Mouse (Mus musculus): ENCODE results near the gene Mdh2. TPM values are rescaled to one million over a fixed set of nuclear protein-coding genes. Genes with fewer than 3 reads are reported as not detected.

Mdh2 gene
- 547 and 553 TPM in 2 replicates for polyA plus RNA-seq (2015; fragmentation: Nextera tagmentation; extraction: Ambion mirVana)

DNA sequence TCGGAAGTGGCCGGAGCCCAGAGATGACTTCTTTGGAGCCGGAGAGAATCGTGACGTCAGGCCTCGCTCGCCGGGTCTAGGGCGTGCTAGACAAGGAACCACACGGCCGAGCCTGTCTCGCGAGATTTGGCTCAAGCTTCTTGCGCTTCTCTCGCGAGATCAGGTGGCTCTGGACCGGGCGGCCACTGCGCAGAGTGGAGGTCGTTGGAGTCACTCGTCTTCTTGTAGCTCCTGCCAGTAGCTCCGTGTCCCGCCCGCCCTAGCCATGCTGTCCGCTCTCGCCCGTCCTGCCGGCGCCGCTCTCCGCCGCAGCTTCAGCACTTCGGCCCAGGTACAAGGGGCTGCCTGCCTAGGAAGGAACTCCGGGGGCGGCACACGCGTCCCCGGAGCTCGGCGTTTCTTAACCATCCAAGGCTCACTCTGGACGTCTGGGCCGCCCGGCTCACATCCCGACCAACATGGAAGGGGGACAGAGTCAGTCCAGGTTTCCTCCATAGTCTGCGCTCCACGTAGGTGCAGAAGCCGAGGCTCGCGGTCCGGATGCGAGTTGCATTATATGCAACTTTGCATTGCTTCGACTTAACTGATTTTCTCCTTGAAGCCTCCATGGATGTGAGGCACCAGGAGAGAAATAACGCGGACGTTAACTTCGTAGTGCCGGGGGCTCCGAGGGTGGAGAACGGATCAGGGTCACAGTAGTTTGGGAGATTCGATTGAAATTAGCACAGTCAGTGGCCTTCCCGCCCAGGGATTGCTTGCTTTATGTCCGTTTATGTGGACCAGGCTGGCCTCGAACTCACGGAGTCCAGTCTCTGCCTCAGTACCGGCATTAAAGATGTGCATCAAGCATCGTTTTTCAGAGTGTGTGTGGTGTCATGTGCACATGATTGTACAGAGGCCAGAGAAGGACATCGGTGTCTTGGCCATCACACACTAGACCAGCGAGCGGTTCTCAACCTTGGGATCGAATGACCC, at the start of gene Mdh2:
Gene Mdh2 (plus strand): TSS at position 10 of the 975 bp plus-strand sequence.
- H3K4me1 ChIP-seq (ENCODE audit: control insufficient read depth, insufficient read depth, low read length): peaks cover 19% of the 10 kb centered on the region
- 0 out of 2 replicates have a peak, but pooled peaks cover 4% of the 10 kb centered on the region for H3K36me3 ChIP-seq (ENCODE audit: control insufficient read depth, insufficient read depth, low read length)
- peak within 1 kb of the TSS; percentile 95 for H3K27ac ChIP-seq (ENCODE audit: low read length)
- WGBS: under 1% methylated on average over 70 of the region's 70 CpGs
- peak; percentile 98 for ATAC-seq (ENCODE audit: insufficient read depth, low FRiP score)
- no peaks in the 10 kb centered on the region for H3K9me3 ChIP-seq (replicated peaks; ENCODE audit: control insufficient read depth, low read length)
- H3K4me2 ChIP-seq (ENCODE audit: low read depth, low read length): peak within 1 kb of the TSS; percentile 93
- no peaks in the 10 kb centered on the region for H3K27me3 ChIP-seq (ENCODE audit: control insufficient read depth, insufficient read depth, low read length)
- H3K9ac ChIP-seq (ENCODE audit: low read length): peak within 1 kb of the TSS; percentile 93
- peak within 1 kb of the TSS; percentile 81 for H3K4me3 ChIP-seq (replicated peaks; ENCODE audit: low read length)

DNA sequence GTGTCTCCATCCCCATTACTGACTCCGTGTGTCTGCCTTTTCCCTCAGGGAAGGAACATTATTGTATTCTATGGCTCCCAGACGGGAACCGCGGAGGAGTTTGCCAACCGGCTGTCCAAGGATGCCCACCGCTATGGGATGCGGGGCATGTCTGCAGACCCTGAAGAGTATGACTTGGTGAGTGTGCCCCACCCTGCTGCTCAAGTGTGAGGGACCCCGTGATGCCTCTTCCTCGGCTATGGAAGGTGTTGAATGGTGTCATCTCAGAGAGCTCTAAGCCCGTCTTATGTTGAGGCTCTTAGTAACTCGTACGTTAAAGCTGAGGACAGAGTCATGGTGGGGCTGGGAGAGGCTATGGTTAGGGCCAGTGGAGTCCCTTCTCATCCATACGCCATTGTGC, 48.9 kb upstream of the Mdh2 start:
- peaks cover 40% of the 10 kb centered on the region for H3K36me3 ChIP-seq (ENCODE audit: control insufficient read depth, insufficient read depth, low read length)
- no peak overlapping the region for H3K9ac ChIP-seq (ENCODE audit: low read length)
- H3K27ac ChIP-seq (ENCODE audit: low read length): no peak overlapping the region
- no peaks in the 10 kb centered on the region for H3K9me3 ChIP-seq (replicated peaks; ENCODE audit: control insufficient read depth, low read length)
- peaks cover 27% of the 10 kb centered on the region for H3K4me1 ChIP-seq (ENCODE audit: control insufficient read depth, insufficient read depth, low read length)
- H3K4me2 ChIP-seq (ENCODE audit: low read depth, low read length): no peak overlapping the region
- no peak for ATAC-seq (ENCODE audit: insufficient read depth, low FRiP score)
- no peaks in the 10 kb centered on the region for H3K27me3 ChIP-seq (ENCODE audit: control insufficient read depth, insufficient read depth, low read length)
- no peak overlapping the region for H3K4me3 ChIP-seq (replicated peaks; ENCODE audit: low read length)
- 92% methylated on average over 13 of the region's 13 CpGs for WGBS

DNA sequence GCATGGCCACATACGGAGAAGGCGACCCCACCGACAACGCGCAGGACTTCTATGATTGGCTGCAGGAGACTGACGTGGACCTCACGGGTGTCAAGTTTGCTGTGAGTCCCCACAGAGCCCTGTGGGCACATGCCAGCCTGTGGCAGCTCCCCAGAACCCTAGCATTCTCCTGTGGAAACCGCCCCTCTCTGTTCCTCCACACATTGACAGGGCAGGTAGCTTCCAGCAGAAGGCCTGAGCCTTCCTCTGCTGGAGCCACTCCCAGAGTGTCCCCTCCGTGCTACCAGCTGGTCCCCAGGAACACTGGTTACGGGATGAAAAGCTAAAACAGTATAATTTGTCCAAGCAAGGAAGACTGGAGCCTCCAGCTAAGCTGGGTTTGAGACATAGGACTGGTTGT, 48.0 kb upstream of the Mdh2 start:
- H3K36me3 ChIP-seq (ENCODE audit: control insufficient read depth, insufficient read depth, low read length): peaks cover 47% of the 10 kb centered on the region
- no peaks in the 10 kb centered on the region for H3K27me3 ChIP-seq (ENCODE audit: control insufficient read depth, insufficient read depth, low read length)
- H3K4me3 ChIP-seq (replicated peaks; ENCODE audit: low read length): no peak overlapping the region
- H3K9me3 ChIP-seq (replicated peaks; ENCODE audit: control insufficient read depth, low read length): no peaks in the 10 kb centered on the region
- whole genome bisulfite sequencing: 93% methylated on average over 10 of the region's 10 CpGs
- no peak overlapping the region for H3K9ac ChIP-seq (ENCODE audit: low read length)
- H3K27ac ChIP-seq (ENCODE audit: low read length): no peak overlapping the region
- H3K4me2 ChIP-seq (ENCODE audit: low read depth, low read length): no peak overlapping the region
- H3K4me1 ChIP-seq (ENCODE audit: control insufficient read depth, insufficient read depth, low read length): peaks cover 18% of the 10 kb centered on the region
- no peak for ATAC-seq (ENCODE audit: insufficient read depth, low FRiP score)

DNA sequence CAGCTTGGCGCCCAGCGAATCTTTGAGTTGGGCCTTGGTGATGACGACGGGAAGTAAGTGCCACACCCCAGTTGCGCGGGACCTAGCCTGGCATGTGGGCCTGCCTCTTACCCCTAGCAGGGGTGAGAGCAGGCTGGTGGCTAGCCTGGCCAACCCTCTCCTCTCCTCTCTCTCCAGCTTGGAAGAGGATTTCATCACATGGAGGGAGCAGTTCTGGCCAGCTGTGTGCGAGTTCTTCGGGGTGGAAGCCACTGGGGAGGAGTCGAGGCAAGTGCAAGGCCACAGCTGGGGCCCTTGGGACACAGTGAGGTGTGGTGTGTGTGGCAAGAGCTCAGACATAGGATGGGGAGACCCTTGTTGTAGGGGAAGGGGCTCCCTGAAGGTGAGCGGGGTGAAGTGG, 47.4 kb upstream of the Mdh2 start:
- ATAC-seq (ENCODE audit: insufficient read depth, low FRiP score): no peak
- H3K4me3 ChIP-seq (replicated peaks; ENCODE audit: low read length): no peak overlapping the region
- H3K9ac ChIP-seq (ENCODE audit: low read length): no peak overlapping the region
- H3K4me1 ChIP-seq (ENCODE audit: control insufficient read depth, insufficient read depth, low read length): peaks cover 13% of the 10 kb centered on the region
- no peaks in the 10 kb centered on the region for H3K9me3 ChIP-seq (replicated peaks; ENCODE audit: control insufficient read depth, low read length)
- H3K4me2 ChIP-seq (ENCODE audit: low read depth, low read length): no peak overlapping the region
- no peak overlapping the region for H3K27ac ChIP-seq (ENCODE audit: low read length)
- no peaks in the 10 kb centered on the region for H3K27me3 ChIP-seq (ENCODE audit: control insufficient read depth, insufficient read depth, low read length)
- peaks cover 54% of the 10 kb centered on the region for H3K36me3 ChIP-seq (ENCODE audit: control insufficient read depth, insufficient read depth, low read length)
- 91% methylated on average over 10 of the region's 10 CpGs for WGBS

DNA sequence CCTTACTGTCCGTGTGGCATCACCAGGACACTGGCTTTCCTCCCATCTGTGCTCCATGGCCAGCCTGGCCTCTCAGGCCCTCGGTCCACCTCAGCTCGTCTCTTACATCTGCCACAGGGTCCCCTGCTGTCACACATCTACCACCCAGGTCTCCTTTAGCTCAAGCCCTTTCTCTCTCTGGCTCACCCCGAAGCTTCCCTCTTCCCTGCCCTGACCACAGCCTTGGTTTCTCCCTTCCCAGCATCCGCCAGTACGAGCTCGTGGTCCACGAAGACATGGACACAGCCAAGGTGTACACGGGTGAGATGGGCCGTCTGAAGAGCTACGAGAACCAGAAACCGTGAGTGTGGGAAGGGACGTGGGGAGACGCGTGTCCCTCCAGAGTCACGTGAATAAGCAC, 47.0 kb upstream of the Mdh2 start:
- H3K27ac ChIP-seq (ENCODE audit: low read length): no peak overlapping the region

DNA sequence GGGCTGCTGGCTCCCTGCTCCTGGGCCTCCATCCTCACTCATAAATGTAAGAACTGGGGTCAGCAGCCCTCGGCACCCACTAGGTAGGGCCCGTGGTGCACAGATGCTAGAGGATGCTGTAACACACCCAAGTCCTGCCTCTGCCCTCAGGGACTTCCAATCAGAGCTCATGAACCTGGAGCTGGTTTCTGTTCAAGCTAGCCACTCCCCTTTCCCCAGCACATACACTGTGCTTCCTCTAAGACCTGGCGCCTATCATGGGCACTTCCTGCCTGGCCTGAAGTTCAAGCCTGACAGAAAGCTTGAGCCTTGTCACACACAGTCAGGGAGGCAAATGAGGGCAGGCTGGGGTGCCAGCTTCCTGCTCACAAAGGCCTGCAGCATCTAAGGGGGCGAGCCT, 45.2 kb upstream of the Mdh2 start:
- Histone ChIP-seq H3K4me1 (ENCODE audit: control insufficient read depth, insufficient read depth, low read length) (no peaks in the 10 kb centered on the region), H3K27ac (ENCODE audit: low read length) (no peak overlapping the region), H3K9me3 (replicated peaks; ENCODE audit: control insufficient read depth, low read length) (no peaks in the 10 kb centered on the region), H3K4me3 (replicated peaks; ENCODE audit: low read length) (no peak overlapping the region), H3K36me3 (ENCODE audit: control insufficient read depth, insufficient read depth, low read length) (peaks cover 60% of the 10 kb centered on the region), H3K4me2 (ENCODE audit: low read depth, low read length) (no peak overlapping the region), H3K27me3 (ENCODE audit: control insufficient read depth, insufficient read depth, low read length) (no peaks in the 10 kb centered on the region), H3K9ac (ENCODE audit: low read length) (no peak overlapping the region)
- no peak for ATAC-seq (ENCODE audit: insufficient read depth, low FRiP score)
- 86% methylated on average over 4 of the region's 4 CpGs for WGBS

More for the DNA sequence above, 47.0 kb upstream of the Mdh2 start:
- Histone ChIP-seq H3K4me1 (ENCODE audit: control insufficient read depth, insufficient read depth, low read length) (peaks cover 9% of the 10 kb centered on the region), H3K36me3 (ENCODE audit: control insufficient read depth, insufficient read depth, low read length) (peaks cover 54% of the 10 kb centered on the region), H3K4me2 (ENCODE audit: low read depth, low read length) (no peak overlapping the region), H3K4me3 (replicated peaks; ENCODE audit: low read length) (no peak overlapping the region), H3K9ac (ENCODE audit: low read length) (no peak overlapping the region), H3K27me3 (ENCODE audit: control insufficient read depth, insufficient read depth, low read length) (no peaks in the 10 kb centered on the region), H3K9me3 (replicated peaks; ENCODE audit: control insufficient read depth, low read length) (no peaks in the 10 kb centered on the region)
- 94% methylated on average over 16 of the region's 16 CpGs for WGBS
- ATAC-seq (ENCODE audit: insufficient read depth, low FRiP score): no peak

DNA sequence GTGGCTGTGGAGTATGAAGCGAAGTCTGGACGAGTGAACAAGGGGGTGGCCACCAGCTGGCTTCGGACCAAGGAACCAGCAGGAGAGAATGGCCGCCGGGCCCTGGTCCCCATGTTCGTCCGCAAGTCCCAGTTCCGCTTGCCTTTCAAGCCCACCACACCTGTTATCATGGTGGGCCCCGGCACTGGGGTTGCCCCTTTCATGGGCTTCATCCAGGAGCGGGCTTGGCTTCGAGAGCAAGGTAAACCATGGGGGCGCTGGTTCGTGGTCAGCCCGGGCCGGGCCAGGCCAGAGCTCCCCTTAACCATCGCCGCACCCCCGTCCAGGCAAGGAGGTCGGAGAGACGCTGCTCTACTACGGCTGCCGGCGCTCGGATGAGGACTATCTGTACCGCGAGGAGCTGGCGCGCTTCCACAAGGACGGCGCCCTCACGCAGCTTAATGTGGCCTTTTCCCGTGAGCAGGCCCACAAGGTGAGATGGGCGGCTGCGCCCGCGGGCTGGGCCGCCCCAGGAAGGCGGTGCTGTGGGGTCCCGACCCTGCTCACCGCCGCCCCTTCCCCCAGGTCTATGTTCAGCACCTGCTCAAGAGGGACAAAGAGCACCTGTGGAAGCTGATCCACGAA, 44.1 kb upstream of the Mdh2 start:
- H3K4me1 ChIP-seq (ENCODE audit: control insufficient read depth, insufficient read depth, low read length): no peaks in the 10 kb centered on the region
- H3K9ac ChIP-seq (ENCODE audit: low read length): no peak overlapping the region
- 92% methylated on average over 42 of the region's 42 CpGs for WGBS
- H3K36me3 ChIP-seq (ENCODE audit: control insufficient read depth, insufficient read depth, low read length): peaks cover 58% of the 10 kb centered on the region
- H3K9me3 ChIP-seq (replicated peaks; ENCODE audit: control insufficient read depth, low read length): no peaks in the 10 kb centered on the region
- no peaks in the 10 kb centered on the region for H3K27me3 ChIP-seq (ENCODE audit: control insufficient read depth, insufficient read depth, low read length)
- H3K27ac ChIP-seq (ENCODE audit: low read length): no peak overlapping the region
- no peak overlapping the region for H3K4me2 ChIP-seq (ENCODE audit: low read depth, low read length)
- no peak overlapping the region for H3K4me3 ChIP-seq (replicated peaks; ENCODE audit: low read length)
- ATAC-seq (ENCODE audit: insufficient read depth, low FRiP score): no peak

DNA sequence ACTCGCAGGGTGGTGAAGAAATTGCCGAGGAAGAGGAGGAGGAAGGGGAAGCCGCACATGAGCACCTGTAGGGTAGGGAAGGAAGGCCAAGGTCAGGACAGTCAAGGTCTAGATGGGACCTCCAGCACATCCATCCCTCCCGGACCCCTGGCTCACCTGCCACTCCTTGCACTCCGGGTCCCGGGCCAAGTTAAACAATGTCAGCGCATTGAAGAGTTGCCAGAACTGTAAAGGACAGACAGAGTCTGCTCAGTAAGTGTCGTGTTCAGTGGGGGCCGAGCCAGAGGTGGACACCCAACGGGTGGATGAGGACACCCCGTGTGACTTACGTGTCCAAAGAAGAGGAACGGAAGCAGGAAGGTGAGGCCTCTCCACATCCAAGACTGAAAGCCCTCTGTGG, 42.5 kb upstream of the Mdh2 start:
- H3K4me2 ChIP-seq (ENCODE audit: low read depth, low read length): no peak overlapping the region
- H3K36me3 ChIP-seq (ENCODE audit: control insufficient read depth, insufficient read depth, low read length): peaks cover 51% of the 10 kb centered on the region
- H3K9me3 ChIP-seq (replicated peaks; ENCODE audit: control insufficient read depth, low read length): no peaks in the 10 kb centered on the region
- H3K27me3 ChIP-seq (ENCODE audit: control insufficient read depth, insufficient read depth, low read length): no peaks in the 10 kb centered on the region
- WGBS: 84% methylated on average over 13 of the region's 13 CpGs
- no peak overlapping the region for H3K27ac ChIP-seq (ENCODE audit: low read length)
- H3K4me3 ChIP-seq (replicated peaks; ENCODE audit: low read length): no peak overlapping the region
- no peaks in the 10 kb centered on the region for H3K4me1 ChIP-seq (ENCODE audit: control insufficient read depth, insufficient read depth, low read length)
- ATAC-seq (ENCODE audit: insufficient read depth, low FRiP score): no peak
- H3K9ac ChIP-seq (ENCODE audit: low read length): no peak overlapping the region

DNA sequence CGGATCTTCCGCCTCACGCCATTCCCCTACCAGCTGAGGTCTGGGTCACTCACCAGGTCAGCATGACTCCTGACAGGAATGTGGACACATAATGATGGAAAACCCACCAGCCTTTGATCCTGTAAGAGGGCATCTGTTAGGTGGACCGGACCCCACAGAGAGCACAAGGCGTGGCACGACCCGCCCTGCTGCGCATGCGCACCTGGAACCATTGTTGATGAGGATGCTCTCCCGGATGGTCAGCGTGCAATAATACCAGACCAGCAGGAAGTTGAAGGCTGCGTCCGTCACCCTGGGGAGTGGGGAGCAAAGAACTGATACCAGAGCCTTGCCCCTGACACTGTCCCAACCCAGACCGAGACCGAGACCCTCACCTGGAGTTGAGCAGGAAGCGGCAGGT, 41.7 kb upstream of the Mdh2 start:
- Histone ChIP-seq H3K4me3 (replicated peaks; ENCODE audit: low read length) (no peak overlapping the region), H3K4me2 (ENCODE audit: low read depth, low read length) (no peak overlapping the region), H3K9ac (ENCODE audit: low read length) (no peak overlapping the region), H3K36me3 (ENCODE audit: control insufficient read depth, insufficient read depth, low read length) (peaks cover 45% of the 10 kb centered on the region), H3K4me1 (ENCODE audit: control insufficient read depth, insufficient read depth, low read length) (no peaks in the 10 kb centered on the region), H3K9me3 (replicated peaks; ENCODE audit: control insufficient read depth, low read length) (no peaks in the 10 kb centered on the region), H3K27ac (ENCODE audit: low read length) (no peak overlapping the region), H3K27me3 (ENCODE audit: control insufficient read depth, insufficient read depth, low read length) (no peaks in the 10 kb centered on the region)
- WGBS: 85% methylated on average over 16 of the region's 16 CpGs
- ATAC-seq (ENCODE audit: insufficient read depth, low FRiP score): no peak
